Mouse (Mus musculus): ENCODE results near the gene Adk. TPM values are rescaled to one million over a fixed set of nuclear protein-coding genes. Genes with fewer than 3 reads are reported as not detected.

The Adk gene
- polyA plus RNA-seq, 1 experiment = 18.6 TPM

DNA sequence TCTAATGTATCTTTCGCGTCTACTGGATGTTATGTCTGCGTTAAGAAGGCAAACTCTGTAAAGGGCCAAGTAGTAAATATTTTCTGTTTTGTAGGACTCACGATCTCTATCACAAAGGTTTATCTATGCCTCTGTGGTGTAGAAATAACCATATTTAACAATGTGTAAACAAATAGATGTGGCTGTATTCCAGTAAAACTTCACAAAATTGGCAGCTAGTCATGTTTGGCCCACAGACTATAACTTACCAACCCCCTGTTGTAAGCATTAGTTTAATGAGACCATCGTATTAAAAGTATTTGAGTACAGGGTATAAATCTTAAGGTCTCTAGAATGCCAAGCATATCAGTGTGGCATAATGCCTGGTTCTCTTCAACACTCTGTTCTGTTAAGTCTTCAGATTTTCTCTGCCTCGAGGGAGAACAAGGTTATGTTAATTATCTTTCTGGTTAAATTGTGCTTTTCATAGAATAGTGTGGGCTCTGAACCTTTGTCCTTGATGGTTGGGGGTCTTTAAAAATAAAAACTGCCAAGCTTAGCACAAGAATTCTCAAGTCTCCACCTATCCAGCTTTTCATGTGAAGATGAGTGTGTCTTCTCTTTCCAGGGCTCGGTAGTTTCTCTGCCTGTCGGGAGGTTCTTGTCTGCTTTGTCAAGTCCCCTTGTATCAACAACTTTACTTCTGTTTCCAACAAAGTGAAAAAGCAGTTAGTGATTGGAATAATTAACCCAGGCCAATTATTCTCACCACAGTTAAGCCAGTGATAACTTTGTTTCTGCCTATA lies 350.4 kb downstream of the Adk start:
- TF ChIP-seq POLR2A (IDR thresholded peaks at IDR 0.05; ENCODE audit: borderline replicate concordance, extremely low read depth, insufficient read depth, insufficient read length, poor library complexity, severe bottlenecking) (no peak), CTCF (IDR thresholded peaks at IDR 0.05; ENCODE audit: borderline replicate concordance, extremely low read depth, insufficient read depth, insufficient read length) (no peak)
- peak; percentile 84 for DNase-seq (ENCODE audit: low read depth)

DNA sequence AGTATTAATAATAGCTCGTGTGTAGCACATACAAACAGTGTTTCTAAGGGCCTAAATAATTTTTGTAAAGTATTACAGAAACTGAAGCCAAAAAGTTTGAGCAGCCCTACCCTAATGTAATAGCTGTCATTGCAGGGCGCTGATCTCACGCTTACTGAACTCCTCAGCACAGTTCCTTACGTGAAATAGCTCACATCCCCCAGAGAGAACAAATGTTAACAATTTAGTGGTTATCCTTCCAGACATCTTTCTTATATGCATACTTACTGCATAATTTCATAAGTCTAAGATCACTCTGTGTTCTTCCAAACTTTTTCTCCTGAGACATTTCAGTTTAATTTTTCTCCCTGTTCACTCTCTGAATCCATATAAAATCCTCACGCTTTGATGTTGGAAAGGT lies 354.6 kb downstream of the Adk start:
- TF ChIP-seq CTCF (IDR thresholded peaks at IDR 0.05; ENCODE audit: borderline replicate concordance, extremely low read depth, insufficient read depth, insufficient read length) (no peak), POLR2A (IDR thresholded peaks at IDR 0.05; ENCODE audit: borderline replicate concordance, extremely low read depth, insufficient read depth, insufficient read length, poor library complexity, severe bottlenecking) (no peak)
- DNase-seq (ENCODE audit: low read depth) = no peak

DNA sequence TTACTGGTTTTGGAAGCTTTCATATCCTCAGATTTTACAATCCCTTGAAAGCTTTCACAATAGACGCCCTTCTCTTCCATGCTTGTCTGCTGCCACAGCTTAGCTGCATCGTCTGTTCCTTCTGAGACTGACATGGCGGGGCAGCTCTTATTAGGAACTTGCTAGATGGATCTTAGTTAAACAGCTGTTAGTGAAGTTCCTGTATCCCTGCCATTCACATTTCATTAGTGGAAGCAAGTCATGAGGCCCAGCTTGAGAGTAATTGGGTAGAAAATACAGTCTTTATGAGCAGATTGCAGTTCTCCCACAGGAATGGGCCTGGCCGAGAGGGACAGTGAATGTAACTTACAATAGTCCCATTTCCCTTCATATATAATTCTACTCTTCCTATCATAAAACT lies 356.5 kb downstream of the Adk start:
- peak; percentile 83 for DNase-seq (ENCODE audit: low read depth)
- no peak for TF ChIP-seq CTCF (IDR thresholded peaks at IDR 0.05; ENCODE audit: borderline replicate concordance, extremely low read depth, insufficient read depth, insufficient read length)
- no peak for TF ChIP-seq POLR2A (IDR thresholded peaks at IDR 0.05; ENCODE audit: borderline replicate concordance, extremely low read depth, insufficient read depth, insufficient read length, poor library complexity, severe bottlenecking)

DNA sequence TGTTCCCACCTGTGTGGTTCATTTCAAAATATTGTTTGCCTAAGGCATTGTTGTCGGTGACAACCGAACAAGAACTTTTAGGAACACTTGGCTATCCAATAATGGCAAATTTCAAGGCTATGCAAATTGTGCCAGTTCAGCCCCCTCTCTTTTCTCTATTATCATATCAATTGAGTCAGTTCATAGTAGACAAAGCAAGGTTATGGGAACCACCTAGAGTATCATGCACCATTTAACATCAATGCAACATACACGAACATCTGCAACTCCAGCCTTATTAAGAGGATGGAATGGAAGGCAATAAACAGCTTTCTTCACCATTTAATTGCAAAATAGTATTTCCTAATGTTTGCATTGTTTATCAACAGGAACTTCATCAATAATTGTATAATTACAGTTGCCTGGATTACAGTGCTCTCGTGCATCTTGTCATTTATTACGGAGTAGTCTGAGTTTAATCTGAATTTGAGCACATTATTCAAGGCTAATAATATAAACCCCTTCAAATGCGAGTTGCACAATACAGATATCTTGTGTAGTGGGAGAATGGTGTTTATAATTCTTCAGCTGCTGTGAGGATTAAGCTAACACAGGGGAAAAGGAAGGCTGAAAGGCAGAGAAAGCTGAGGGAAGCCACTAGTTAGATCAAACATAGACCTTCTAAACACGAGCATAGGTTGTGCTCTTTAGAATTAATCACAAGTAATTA lies 358.5 kb downstream of the Adk start:
- TF ChIP-seq POLR2A (IDR thresholded peaks at IDR 0.05; ENCODE audit: borderline replicate concordance, extremely low read depth, insufficient read depth, insufficient read length, poor library complexity, severe bottlenecking) = no peak
- no peak for TF ChIP-seq CTCF (IDR thresholded peaks at IDR 0.05; ENCODE audit: borderline replicate concordance, extremely low read depth, insufficient read depth, insufficient read length)
- DNase-seq (ENCODE audit: low read depth) = peak; percentile 91

DNA sequence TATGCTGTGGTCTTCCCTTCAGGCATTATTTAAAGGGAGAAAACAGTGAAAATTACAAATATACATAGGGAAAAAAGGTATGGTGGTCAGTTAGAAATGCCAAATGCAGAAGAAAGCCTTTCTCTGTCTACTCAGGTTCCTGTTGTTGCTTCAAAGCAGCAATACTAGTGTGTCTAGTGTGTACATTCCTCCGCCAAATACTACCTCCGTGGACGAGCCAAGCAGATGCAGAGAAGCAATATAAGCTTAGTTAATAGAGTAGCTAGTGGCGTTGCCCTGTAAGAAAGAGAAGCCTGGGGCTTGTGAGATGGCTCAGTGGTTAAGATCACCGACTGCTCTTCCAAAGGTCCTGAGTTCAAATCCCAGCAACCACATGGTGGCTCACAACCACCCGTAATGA lies 359.1 kb downstream of the Adk start:
- peak; percentile 77 for DNase-seq (ENCODE audit: low read depth)
- TF ChIP-seq POLR2A (IDR thresholded peaks at IDR 0.05; ENCODE audit: borderline replicate concordance, extremely low read depth, insufficient read depth, insufficient read length, poor library complexity, severe bottlenecking) (no peak), CTCF (IDR thresholded peaks at IDR 0.05; ENCODE audit: borderline replicate concordance, extremely low read depth, insufficient read depth, insufficient read length) (no peak)

DNA sequence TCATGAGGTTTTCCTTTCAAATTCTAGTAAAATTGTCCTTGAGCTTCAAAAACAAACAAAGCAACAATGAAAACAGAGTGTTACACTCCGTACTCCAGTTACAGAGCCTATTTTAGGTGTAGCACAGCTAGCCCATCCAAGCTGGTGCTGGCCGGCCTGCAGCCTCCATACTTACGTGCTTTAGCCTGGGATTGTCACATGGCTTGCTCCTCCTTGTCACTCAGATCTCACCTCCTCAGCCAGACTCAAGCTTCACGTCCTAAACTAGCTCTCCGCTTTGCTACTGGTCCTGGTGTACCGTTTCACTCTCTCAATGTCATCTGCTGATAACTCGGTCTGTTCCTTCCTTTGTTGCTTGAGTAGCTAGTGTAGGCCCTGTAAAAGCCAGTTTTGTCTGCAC lies 366.0 kb downstream of the Adk start:
- TF ChIP-seq POLR2A (IDR thresholded peaks at IDR 0.05; ENCODE audit: borderline replicate concordance, extremely low read depth, insufficient read depth, insufficient read length, poor library complexity, severe bottlenecking) (no peak), CTCF (IDR thresholded peaks at IDR 0.05; ENCODE audit: borderline replicate concordance, extremely low read depth, insufficient read depth, insufficient read length) (no peak)
- no peak for DNase-seq (ENCODE audit: low read depth)

DNA sequence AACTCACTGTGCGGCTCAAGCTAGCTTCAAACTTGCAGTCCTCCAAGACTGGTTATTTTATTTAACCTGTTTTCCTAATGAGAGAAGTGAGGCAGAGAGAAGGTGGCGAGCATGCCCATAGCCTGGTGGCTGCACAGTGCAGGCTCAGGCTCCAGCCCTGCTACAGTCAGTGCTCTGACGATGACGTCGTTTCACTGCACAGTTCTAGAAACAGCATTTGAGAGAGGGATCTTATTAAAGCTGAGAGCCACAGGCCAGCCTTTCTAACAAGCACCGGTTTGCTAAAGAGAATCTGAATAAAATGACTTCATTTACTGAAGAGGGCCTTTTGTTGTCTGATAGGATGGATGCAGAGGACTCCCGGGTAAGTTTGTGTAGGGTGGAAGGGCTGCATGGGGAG lies 375.0 kb downstream of the Adk start:
- TF ChIP-seq CTCF (IDR thresholded peaks at IDR 0.05; ENCODE audit: borderline replicate concordance, extremely low read depth, insufficient read depth, insufficient read length) (0 out of 2 replicates have a peak, but pooled peaks have one; percentile 18), POLR2A (IDR thresholded peaks at IDR 0.05; ENCODE audit: borderline replicate concordance, extremely low read depth, insufficient read depth, insufficient read length, poor library complexity, severe bottlenecking) (no peak)
- peak; percentile 79 for DNase-seq (ENCODE audit: low read depth)

DNA sequence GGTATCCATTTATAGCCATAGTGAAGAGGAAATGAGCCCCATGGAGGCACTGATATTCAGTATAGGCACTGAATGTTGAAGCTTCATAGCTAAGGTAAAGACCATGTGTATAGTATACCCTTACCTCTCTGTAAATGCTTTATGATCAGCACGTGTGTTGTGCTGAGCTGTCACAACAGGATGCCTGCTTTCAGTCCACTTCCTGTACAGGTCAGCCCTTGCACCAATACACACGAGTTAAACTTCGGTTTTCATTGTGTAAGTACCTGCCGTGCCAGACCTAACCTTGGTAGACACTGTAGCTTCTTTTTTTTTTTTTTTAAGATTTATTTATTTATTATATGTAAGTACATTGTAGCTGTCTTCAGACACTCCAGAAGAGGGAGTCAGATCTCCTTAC lies 381.0 kb downstream of the Adk start:
- TF ChIP-seq POLR2A (IDR thresholded peaks at IDR 0.05; ENCODE audit: borderline replicate concordance, extremely low read depth, insufficient read depth, insufficient read length, poor library complexity, severe bottlenecking) = no peak
- TF ChIP-seq CTCF (IDR thresholded peaks at IDR 0.05; ENCODE audit: borderline replicate concordance, extremely low read depth, insufficient read depth, insufficient read length) = no peak
- no peak for DNase-seq (ENCODE audit: low read depth)

DNA sequence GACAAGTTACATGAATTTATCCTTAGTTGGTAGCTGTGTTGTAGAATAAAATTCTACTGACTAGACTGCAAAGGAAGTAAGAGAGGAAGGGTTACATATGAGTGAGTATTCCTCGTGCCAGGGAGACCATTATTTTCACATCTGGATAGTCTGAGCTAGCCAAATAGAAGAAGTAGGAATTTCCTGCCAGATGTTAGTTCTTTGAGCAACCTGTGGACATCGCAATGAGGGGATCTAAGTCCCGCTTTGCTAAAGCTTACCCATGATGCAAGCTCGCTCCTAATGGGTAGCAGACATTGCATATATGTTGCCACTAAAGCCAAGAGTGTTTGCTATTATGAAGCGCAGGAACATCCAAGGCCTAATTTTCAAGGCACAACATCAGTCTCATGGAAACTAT lies 381.6 kb downstream of the Adk start:
- no peak for DNase-seq (ENCODE audit: low read depth)
- TF ChIP-seq POLR2A (IDR thresholded peaks at IDR 0.05; ENCODE audit: borderline replicate concordance, extremely low read depth, insufficient read depth, insufficient read length, poor library complexity, severe bottlenecking) = no peak
- TF ChIP-seq CTCF (IDR thresholded peaks at IDR 0.05; ENCODE audit: borderline replicate concordance, extremely low read depth, insufficient read depth, insufficient read length) = no peak

DNA sequence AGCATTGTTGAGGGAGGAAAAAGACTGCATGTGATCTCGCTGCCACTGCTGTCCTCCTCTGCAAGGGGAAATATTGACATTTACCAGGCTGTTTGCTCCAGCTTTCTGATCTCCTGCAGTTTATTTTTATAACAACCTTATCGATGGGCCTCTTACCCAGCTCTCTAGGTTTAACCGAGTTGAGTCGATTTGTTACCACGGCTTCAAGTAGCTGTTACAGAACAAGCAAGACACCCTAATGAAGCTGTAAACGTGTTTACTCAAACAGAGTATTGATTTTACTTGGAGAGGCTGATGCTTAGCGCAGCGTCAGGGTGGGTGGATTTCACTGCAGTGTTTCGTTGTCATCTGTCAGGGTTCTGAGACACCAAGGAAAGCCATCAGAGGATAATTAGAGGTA lies 382.3 kb downstream of the Adk start:
- TF ChIP-seq POLR2A (IDR thresholded peaks at IDR 0.05; ENCODE audit: borderline replicate concordance, extremely low read depth, insufficient read depth, insufficient read length, poor library complexity, severe bottlenecking) = no peak
- TF ChIP-seq CTCF (IDR thresholded peaks at IDR 0.05; ENCODE audit: borderline replicate concordance, extremely low read depth, insufficient read depth, insufficient read length) = no peak
- DNase-seq (ENCODE audit: low read depth) = peak; percentile 40

DNA sequence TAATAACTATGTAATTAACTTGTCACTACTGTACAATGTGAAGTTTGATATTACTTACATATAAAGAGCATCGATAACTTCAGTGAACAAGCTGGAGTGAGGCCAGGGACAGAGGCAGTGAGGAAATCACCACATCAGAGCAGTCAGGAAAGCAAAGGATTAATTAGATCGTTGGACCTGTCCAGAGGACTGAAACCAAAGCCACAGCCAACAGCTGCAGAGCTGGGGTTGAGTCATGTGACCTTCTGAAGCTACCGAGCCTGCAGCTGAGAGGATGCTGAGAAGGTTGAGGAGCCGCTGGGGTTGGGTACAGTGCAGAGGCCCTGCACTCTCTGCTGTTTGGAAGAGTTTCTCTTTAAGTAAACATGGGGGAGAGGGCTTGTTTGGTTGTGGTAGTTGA lies 387.4 kb downstream of the Adk start:
- no peak for TF ChIP-seq CTCF (IDR thresholded peaks at IDR 0.05; ENCODE audit: borderline replicate concordance, extremely low read depth, insufficient read depth, insufficient read length)
- no peak for TF ChIP-seq POLR2A (IDR thresholded peaks at IDR 0.05; ENCODE audit: borderline replicate concordance, extremely low read depth, insufficient read depth, insufficient read length, poor library complexity, severe bottlenecking)
- peak; percentile 66 for DNase-seq (ENCODE audit: low read depth)

DNA sequence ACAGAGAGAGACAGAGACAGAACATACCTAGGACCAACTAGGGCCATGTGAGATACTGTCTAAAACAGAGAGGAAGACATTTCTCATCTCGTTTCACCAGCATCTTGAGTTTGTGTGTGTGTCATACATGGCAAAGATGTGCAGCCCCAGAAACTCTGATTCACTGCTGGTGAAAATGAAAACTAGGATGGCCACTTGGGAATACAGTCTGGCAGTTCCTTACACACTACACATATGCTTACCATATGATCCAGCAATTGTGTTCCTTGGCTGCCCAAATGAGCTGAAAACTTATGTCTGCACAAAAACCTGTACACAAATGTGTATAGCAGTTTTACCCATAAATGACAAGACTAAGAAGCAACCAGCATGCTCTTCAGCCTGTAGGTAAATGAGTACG lies 388.2 kb downstream of the Adk start:
- TF ChIP-seq POLR2A (IDR thresholded peaks at IDR 0.05; ENCODE audit: borderline replicate concordance, extremely low read depth, insufficient read depth, insufficient read length, poor library complexity, severe bottlenecking) (no peak), CTCF (IDR thresholded peaks at IDR 0.05; ENCODE audit: borderline replicate concordance, extremely low read depth, insufficient read depth, insufficient read length) (no peak)
- no peak for DNase-seq (ENCODE audit: low read depth)
